Mouse (Mus musculus) kidney, adult 9 months (tissue): ENCODE results near the gene Fbxo24.
A peak's percentile ranks its signal among the peaks of the same experiment; 100 is the strongest.
"Not testable (repeated sequence)": the region's sequence is repeated elsewhere in the genome, so short reads cannot be mapped to it uniquely, and the experiment has no call there.

Experiments used
- DNase-seq: peaks from one replicate; pipeline ENCODE4 v3.0.0; 2022

The Fbxo24 gene

GRCm38 (mm10) chr5:137641054-137641453 is 12.3 kb upstream of the Fbxo24 start, which contains the start of gene Sap25:
Gene Sap25 (plus strand): TSS chr5:137641334.
- DNase-seq: peak; percentile 47

- DNase-seq: no peak
Observed at GRCm38 (mm10) chr5:137639472-137639871, 10.7 kb upstream of the Fbxo24 start.

GRCm38 (mm10) chr5:137633397-137634084 is 4.7 kb upstream of the Fbxo24 start:
- no peak for DNase-seq

GRCm38 (mm10) chr5:137631591-137631990 is 2.8 kb upstream of the Fbxo24 start:
- DNase-seq: no peak

- DNase-seq: no peak
Observed at GRCm38 (mm10) chr5:137631171-137631570, 2.4 kb upstream of the Fbxo24 start.

- peak; percentile 70 for DNase-seq
Observed at GRCm38 (mm10) chr5:137630602-137631001, 1.8 kb upstream of the Fbxo24 start.

GRCm38 (mm10) chr5:137629906-137630545 is 1.2 kb upstream of the Fbxo24 start:
- peak; percentile 78 for DNase-seq

GRCm38 (mm10) chr5:137629306-137629721 is 512 bp upstream of the Fbxo24 start:
- peak; percentile 86 for DNase-seq

- peak; percentile 53 for DNase-seq
Observed at GRCm38 (mm10) chr5:137627991-137628390, 811 bp downstream of the Fbxo24 start.

- DNase-seq: no peak
Observed at GRCm38 (mm10) chr5:137623937-137624530, 4.8 kb downstream of the Fbxo24 start.

- DNase-seq: no peak
Observed at GRCm38 (mm10) chr5:137615347-137615746, 13.5 kb downstream of the Fbxo24 start.

- DNase-seq: not testable (repeated sequence)
Observed at GRCm38 (mm10) chr5:137614921-137615320, 13.9 kb downstream of the Fbxo24 start.

GRCm38 (mm10) chr5:137613550-137613949 is 15.3 kb downstream of the Fbxo24 start, which contains the start of gene Pcolce:
Gene Pcolce (minus strand): TSS chr5:137613784.
- DNase-seq: no peak

GRCm38 (mm10) chr5:137613076-137613475 is 15.7 kb downstream of the Fbxo24 start:
- DNase-seq: no peak

GRCm38 (mm10) chr5:137611245-137611602 is 17.6 kb downstream of the Fbxo24 start:
- DNase-seq: peak; percentile 36

- peak; percentile 72 for DNase-seq
Observed at GRCm38 (mm10) chr5:137610548-137611244, 18.1 kb downstream of the Fbxo24 start.

GRCm38 (mm10) chr5:137610056-137610455 is 18.7 kb downstream of the Fbxo24 start:
- DNase-seq: no peak

GRCm38 (mm10) chr5:137609292-137609691 is 19.5 kb downstream of the Fbxo24 start:
- DNase-seq: no peak

GRCm38 (mm10) chr5:137608654-137609190 is 20.1 kb downstream of the Fbxo24 start:
- no peak for DNase-seq

- DNase-seq: no peak
Observed at GRCm38 (mm10) chr5:137607860-137608653, 20.7 kb downstream of the Fbxo24 start.

- DNase-seq: peak; percentile 33
Observed at GRCm38 (mm10) chr5:137601365-137601729, 27.5 kb downstream of the Fbxo24 start.
